Comparison of ENCODE assay signal across 8 mouse cellular contexts in the genomic region with DNA sequence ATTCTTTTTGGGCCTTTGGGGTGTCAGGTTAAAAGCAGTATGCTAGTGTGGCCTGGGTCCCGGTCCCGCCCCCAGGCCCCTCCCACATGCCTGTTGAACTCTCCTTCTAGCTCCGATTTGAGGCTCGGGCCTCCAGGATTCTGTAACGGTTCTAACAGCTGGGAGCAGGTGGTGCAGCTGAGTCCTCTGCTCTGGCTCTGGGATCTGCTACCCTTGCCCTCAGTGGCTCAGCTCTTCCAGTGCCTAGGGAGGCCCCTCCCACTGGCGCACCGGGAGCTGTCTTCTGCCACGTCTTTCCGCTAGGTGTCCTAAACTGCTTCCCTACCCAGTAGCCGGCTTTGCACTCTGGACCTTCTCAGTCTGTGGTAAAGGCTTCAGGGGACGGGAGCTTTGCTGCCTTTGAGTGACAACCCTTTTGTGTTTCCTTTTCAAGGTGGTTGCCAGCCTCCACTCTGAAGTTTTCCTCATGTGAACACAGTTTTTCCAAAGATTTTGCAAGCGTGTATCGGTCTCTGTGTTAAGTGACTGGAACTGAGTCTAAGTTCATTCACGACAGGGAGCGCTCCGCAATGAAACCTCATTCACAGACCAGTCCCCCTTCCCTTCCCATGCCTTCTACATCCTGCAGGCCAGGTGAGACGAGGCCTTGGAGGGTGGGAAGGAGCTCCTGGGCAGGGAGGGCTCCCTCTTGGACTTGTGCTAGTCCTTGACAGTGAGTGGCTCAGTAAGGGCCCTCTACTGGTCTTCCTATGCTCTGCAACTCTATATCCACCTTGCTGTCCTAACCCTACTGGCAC. TPM values are rescaled to one million over a fixed set of nuclear protein-coding genes. Genes with fewer than 3 reads are reported as not detected.
A peak's percentile ranks its signal among the peaks of the same experiment; 100 is the strongest.
DNase-seq lines count a peak whose midpoint lies in the region; ATAC-seq and TF ChIP-seq lines count a peak whose summit lies in the region.

A gene (plus strand): TSS at position 189 of the 797 bp plus-strand sequence.

- peak; percentile 97 for ATAC-seq in erythroid progenitor cell, adult 5-6 weeks (replicated peaks; ENCODE audit: low FRiP score, poor library complexity, severe bottlenecking)
- peak; percentile 93 for ATAC-seq in heart, embryonic 14.5 days (ENCODE audit: insufficient number of reproducible peaks, insufficient read depth, low FRiP score, low read depth)
- ATAC-seq in kidney, postnatal 0 days (replicated peaks; ENCODE audit: low FRiP score, low read depth) = peak; percentile 95
- peak; percentile 95 for ATAC-seq in lung, embryonic 15.5 days (ENCODE audit: borderline replicate concordance, extremely low read depth, low FRiP score, low TSS enrichment)
- ATAC-seq in neutrophil, adult 5-6 weeks (ENCODE audit: extremely low read depth, insufficient number of reproducible peaks, low FRiP score, poor library complexity, severe bottlenecking) = peak; percentile 88

- H3K9me3 ChIP-seq in heart, embryonic 14.5 days (ENCODE audit: control insufficient read depth, low read length) = no peaks in the 10 kb centered on the region
- H3K9me3 ChIP-seq in kidney, postnatal 0 days (replicated peaks; ENCODE audit: low read length) = no peaks in the 10 kb centered on the region
- no peaks in the 10 kb centered on the region for H3K9me3 ChIP-seq in lung, embryonic 15.5 days

- 2% methylated on average over 17 of the region's 17 CpGs for WGBS in heart, embryonic 14.5 days
- 1% methylated on average over 17 of the region's 17 CpGs for WGBS in kidney, postnatal 0 days
- 2% methylated on average over 17 of the region's 17 CpGs for WGBS in lung, embryonic 15.5 days

- TF ChIP-seq CTCF in kidney, postnatal 0 days (IDR thresholded peaks at IDR 0.05; ENCODE audit: low read depth) = peak; percentile 61

- no peaks in the 10 kb centered on the region for H3K27me3 ChIP-seq in heart, embryonic 14.5 days (ENCODE audit: control insufficient read depth, insufficient read depth, low read length)
- H3K27me3 ChIP-seq in kidney, postnatal 0 days (ENCODE audit: insufficient read depth, low read length) = no peaks in the 10 kb centered on the region
- no peaks in the 10 kb centered on the region for H3K27me3 ChIP-seq in lung, embryonic 15.5 days

- H3K9ac ChIP-seq in heart, embryonic 14.5 days (ENCODE audit: low read length) = peak within 1 kb of the TSS; percentile 70
- peak within 1 kb of the TSS; percentile 32; the same call in 1 of the 2 replicates for H3K9ac ChIP-seq in kidney, postnatal 0 days (ENCODE audit: low read depth, low read length)
- peak within 1 kb of the TSS; percentile 37 for H3K9ac ChIP-seq in lung, embryonic 15.5 days

- DNase-seq in ES-CJ7 (ENCODE audit: low read depth, low spot score) = peak; percentile 90
- peak; percentile 67 for DNase-seq in c-Kit-positive CD71-negative TER-119-negative erythroid progenitor cells, embryonic 14.5 days (ENCODE audit: low read depth)
- peak; percentile 90 for DNase-seq in kidney, postnatal 0 days (ENCODE audit: low spot score)
- DNase-seq in thymus, postnatal 10 days (ENCODE audit: low spot score in 2 of 2) = peak; percentile 43 to 58

- H3K36me3 ChIP-seq in heart, embryonic 14.5 days (ENCODE audit: control insufficient read depth, insufficient read depth, low read length) = no peaks in the 10 kb centered on the region
- no peaks in the 10 kb centered on the region for H3K36me3 ChIP-seq in kidney, postnatal 0 days (ENCODE audit: insufficient read depth, low read length)
- H3K36me3 ChIP-seq in lung, embryonic 15.5 days = 0 out of 2 replicates have a peak, but pooled peaks cover 4% of the 10 kb centered on the region

- peaks cover 3% of the 10 kb centered on the region in 2 experiments; a peak in 2 of 4 replicates for H3K4me1 ChIP-seq in heart, embryonic 14.5 days (ENCODE audit: control insufficient read depth in 2 of 2, insufficient read depth in 2 of 2, low read length in 2 of 2)
- 0 out of 2 replicates have a peak, but pooled peaks cover 4% of the 10 kb centered on the region for H3K4me1 ChIP-seq in kidney, postnatal 0 days (replicated peaks; ENCODE audit: insufficient read depth, low read length)
- peaks cover 8% of the 10 kb centered on the region for H3K4me1 ChIP-seq in lung, embryonic 15.5 days

- peak within 1 kb of the TSS; percentile 49 to 53 for H3K4me3 ChIP-seq in heart, embryonic 14.5 days (ENCODE audit: control insufficient read depth in 1 of 2, insufficient read depth in 1 of 2, low read depth in 1 of 2, low read length in 2 of 2)
- peak within 1 kb of the TSS; percentile 34 for H3K4me3 ChIP-seq in kidney, postnatal 0 days (replicated peaks; ENCODE audit: low read depth, low read length)
- peak within 1 kb of the TSS; percentile 43 for H3K4me3 ChIP-seq in lung, embryonic 15.5 days

- peak within 1 kb of the TSS; percentile 97 for H3K4me2 ChIP-seq in heart, embryonic 14.5 days (ENCODE audit: low read length)
- H3K4me2 ChIP-seq in kidney, postnatal 0 days (ENCODE audit: low read length) = peak within 1 kb of the TSS; percentile 66
- peak within 1 kb of the TSS; percentile 77 for H3K4me2 ChIP-seq in lung, embryonic 15.5 days

- H3K27ac ChIP-seq in heart, embryonic 14.5 days (replicated peaks in 1 of 2; ENCODE audit: control insufficient read depth in 1 of 2, insufficient read depth in 1 of 2, low read depth in 2 of 2, low read length in 2 of 2) = peak within 1 kb of the TSS in 1 of 2 experiments; percentile 68; a peak in 2 of 4 replicates
- H3K27ac ChIP-seq in kidney, postnatal 0 days = peak within 1 kb of the TSS; percentile 51
- H3K27ac ChIP-seq in lung, embryonic 15.5 days = peak within 1 kb of the TSS; percentile 51

RNA-seq across cellular contexts. Expression of the gene that starts here (rescaled TPM):
- total RNA-seq in erythroid progenitor cell, adult 5-6 weeks (2015; ENCODE audit: low replicate concordance) = not detected in 2 replicates
- 0.38 and 2.4 TPM in 2 replicates for total RNA-seq in erythroid progenitor cell, adult 5-6 weeks (2017; ENCODE audit: low replicate concordance)
- 0.51 and 0.70 TPM in 2 replicates for polyA plus RNA-seq in heart, embryonic 14.5 days (2014; fragmentation: Nextera tagmentation; extraction: Ambion mirVana)
- polyA plus RNA-seq in kidney, postnatal 0 days (2015; fragmentation: Nextera tagmentation; extraction: Ambion mirVana) = 0.09 and 0.91 TPM in 2 replicates
- polyA plus RNA-seq in lung, embryonic 15.5 days (2015; fragmentation: Nextera tagmentation; extraction: Ambion mirVana) = 1.1 TPM in 2 replicates
- 9.4 and 11.7 TPM in 2 replicates for total RNA-seq in neutrophil, adult 5-6 weeks (2017)

Comparison
In these comparisons a context has a peak if more than half of its experiments do, and no peak if none do; other contexts are left out.
1. Peak in ATAC-seq, H3K4me3 ChIP-seq, H3K9ac ChIP-seq and H3K4me2 ChIP-seq in heart, embryonic 14.5 days; RNA of the gene not detected or under 1 TPM.
2. Peak in DNase-seq, ATAC-seq, H3K4me3 ChIP-seq, H3K27ac ChIP-seq, H3K9ac ChIP-seq and H3K4me2 ChIP-seq in kidney, postnatal 0 days; RNA of the gene not detected or under 1 TPM.